Mouse (Mus musculus) forebrain, embryonic 15.5 days (tissue): ENCODE results near the gene F5. TPM values are rescaled to one million over a fixed set of nuclear protein-coding genes. Genes with fewer than 3 reads are reported as not detected.

Experiments used
- ATAC-seq: fragments of 200-750 bp; cut with Nextera tagmentation; replicated peaks from 2 replicates; pipeline ENCODE4 v1.8.0; 2017; ENCODE audit warnings: mild to moderate bottlenecking, moderate TSS enrichment, moderate library complexity
- H3K27ac ChIP-seq: fragments of 300-500 bp; sonication (generic); replicated peaks from 2 replicates; pipeline ENCODE4 v1.5.1; 2015; ENCODE audit warnings: mild to moderate bottlenecking, inconsistent platforms
- H3K27me3 ChIP-seq: fragments of 300-500 bp; sonication (generic); 2 replicates; pipeline ENCODE4 v1.6.1; 2015; ENCODE audit warnings: inconsistent platforms
- H3K36me3 ChIP-seq: fragments of 300-500 bp; sonication (generic); 2 replicates; pipeline ENCODE4 v1.6.1; 2015; ENCODE audit warnings: mild to moderate bottlenecking, inconsistent platforms
- H3K4me1 ChIP-seq: fragments of 300-500 bp; sonication (generic); 2 replicates; pipeline ENCODE4 v1.6.1; 2015; ENCODE audit warnings: inconsistent platforms
- H3K4me2 ChIP-seq: fragments of 300-500 bp; sonication (generic); replicated peaks from 2 replicates; pipeline ENCODE4 v1.6.1; 2015; ENCODE audit warnings: mild to moderate bottlenecking, inconsistent platforms
- H3K4me3 ChIP-seq: fragments of 300-500 bp; sonication (generic); 2 replicates; pipeline ENCODE4 v1.5.1; 2015; ENCODE audit warnings: mild to moderate bottlenecking, inconsistent platforms
- H3K9ac ChIP-seq: fragments of 300-500 bp; sonication (generic); replicated peaks from 2 replicates; pipeline ENCODE4 v1.6.1; 2015; ENCODE audit warnings: mild to moderate bottlenecking, inconsistent platforms
- H3K9me3 ChIP-seq: fragments of 300-500 bp; sonication (generic); 2 replicates; pipeline ENCODE4 v1.6.1; 2016; ENCODE audit warnings: inconsistent platforms
- WGBS: fragments of 180-500 bp; shearing (Covaris S2); methylation state at CpG from one replicate; pipeline ENCODE4 v1.1.7; 2015; ENCODE audit warnings: mixed read lengths; 5-methylcytosine and 5-hydroxymethylcytosine counted together
- polyA plus RNA-seq: library from polyadenylated mRNA; unstranded; fragments of >200 nt; fragmentation: Nextera tagmentation; extraction: Ambion mirVana; gene quantifications from 2 replicates; pipeline ENCODE4 v1.2.1, GENCODE M21; 2015

F5 gene
- polyA plus RNA-seq, 1 experiment from 2014 or later: 0.27 TPM

GRCm38 (mm10) chr1:164247971-164248370 lies 96.3 kb downstream of the F5 start:
- H3K4me3 ChIP-seq: peak overlapping the region; percentile 85
- H3K9me3 ChIP-seq: no peaks in the 10 kb centered on the region
- H3K4me2 ChIP-seq: peak overlapping the region; percentile 80
- no peaks in the 10 kb centered on the region for H3K36me3 ChIP-seq
- peak overlapping the region; percentile 66 for H3K9ac ChIP-seq
- H3K27me3 ChIP-seq: 0 out of 2 replicates have a peak, but pooled peaks cover 2% of the 10 kb centered on the region
- H3K4me1 ChIP-seq: peaks cover 22% of the 10 kb centered on the region
- H3K27ac ChIP-seq: peak overlapping the region; percentile 76; the same call in 1 of the 2 replicates
- no peak for ATAC-seq
- 9% methylated on average over 10 of the region's 10 CpGs for WGBS

- Histone ChIP-seq H3K9me3 (no peaks in the 10 kb centered on the region), H3K4me2 (peak within 1 kb of the TSS; percentile 80), H3K27me3 (0 out of 2 replicates have a peak, but pooled peaks cover 2% of the 10 kb centered on the region), H3K4me1 (peaks cover 22% of the 10 kb centered on the region), H3K27ac (peak within 1 kb of the TSS; percentile 76), H3K9ac (peak within 1 kb of the TSS; percentile 66), H3K36me3 (no peaks in the 10 kb centered on the region), H3K4me3 (peak within 1 kb of the TSS; percentile 85)
- under 1% methylated on average over 53 of the region's 79 CpGs for WGBS
- peak; percentile 97 for ATAC-seq
Measured at GRCm38 (mm10) chr1:164248465-164249331, 97.1 kb downstream of the F5 start, which contains the start of gene Slc19a2. Slc19a2 (plus strand) TSS chr1:164249046.

GRCm38 (mm10) chr1:164249332-164249711 lies 97.7 kb downstream of the F5 start:
- Histone ChIP-seq H3K27ac (peak overlapping the region; percentile 41; the same call in 1 of the 2 replicates), H3K4me3 (peak overlapping the region; percentile 85)

GRCm38 (mm10) chr1:164250391-164251150 lies 98.9 kb downstream of the F5 start:
- WGBS: 67% methylated on average over 8 of the region's 8 CpGs
- no peak overlapping the region for H3K27ac ChIP-seq
- H3K4me1 ChIP-seq: peaks cover 22% of the 10 kb centered on the region
- H3K36me3 ChIP-seq: no peaks in the 10 kb centered on the region
- no peaks in the 10 kb centered on the region for H3K9me3 ChIP-seq
- H3K4me3 ChIP-seq: peak overlapping the region; percentile 85; the same call in 1 of the 2 replicates
- peak overlapping the region; percentile 80 for H3K4me2 ChIP-seq
- no peak for ATAC-seq
- 0 out of 2 replicates have a peak, but pooled peaks cover 2% of the 10 kb centered on the region for H3K27me3 ChIP-seq
- no peak overlapping the region for H3K9ac ChIP-seq

More at GRCm38 (mm10) chr1:164249332-164249711, 97.7 kb downstream of the F5 start:
- Histone ChIP-seq H3K9ac (peak overlapping the region; percentile 66), H3K36me3 (no peaks in the 10 kb centered on the region), H3K27me3 (0 out of 2 replicates have a peak, but pooled peaks cover 2% of the 10 kb centered on the region), H3K4me1 (peaks cover 22% of the 10 kb centered on the region), H3K9me3 (no peaks in the 10 kb centered on the region), H3K4me2 (peak overlapping the region; percentile 80)
- WGBS: 0% methylated on average over 33 of the region's 33 CpGs
- peak; percentile 41 for ATAC-seq

- Histone ChIP-seq H3K27ac (no peak overlapping the region), H3K9ac (no peak overlapping the region), H3K4me2 (no peak overlapping the region), H3K4me3 (no peak overlapping the region), H3K4me1 (peaks cover 22% of the 10 kb centered on the region), H3K27me3 (0 out of 2 replicates have a peak, but pooled peaks cover 2% of the 10 kb centered on the region), H3K36me3 (no peaks in the 10 kb centered on the region), H3K9me3 (no peaks in the 10 kb centered on the region)
- WGBS: 90% methylated on average over 1 of the region's 1 CpGs
- ATAC-seq: no peak
Measured at GRCm38 (mm10) chr1:164251438-164251837, 99.8 kb downstream of the F5 start.

GRCm38 (mm10) chr1:164252551-164252950 lies 100.9 kb downstream of the F5 start:
- 85% methylated on average over 5 of the region's 5 CpGs for WGBS

GRCm38 (mm10) chr1:164254836-164255235 lies 103.2 kb downstream of the F5 start:
- no peak overlapping the region for H3K27ac ChIP-seq
- no peaks in the 10 kb centered on the region for H3K27me3 ChIP-seq
- H3K9ac ChIP-seq: no peak overlapping the region
- no peaks in the 10 kb centered on the region for H3K36me3 ChIP-seq
- 77% methylated on average over 3 of the region's 3 CpGs for WGBS
- H3K9me3 ChIP-seq: no peaks in the 10 kb centered on the region
- no peak overlapping the region for H3K4me3 ChIP-seq
- ATAC-seq: no peak
- peaks cover 11% of the 10 kb centered on the region for H3K4me1 ChIP-seq
- H3K4me2 ChIP-seq: no peak overlapping the region

More at GRCm38 (mm10) chr1:164252551-164252950, 100.9 kb downstream of the F5 start:
- Histone ChIP-seq H3K9me3 (no peaks in the 10 kb centered on the region), H3K27ac (no peak overlapping the region), H3K4me1 (peaks cover 22% of the 10 kb centered on the region), H3K4me2 (no peak overlapping the region), H3K36me3 (no peaks in the 10 kb centered on the region), H3K27me3 (no peaks in the 10 kb centered on the region), H3K9ac (no peak overlapping the region), H3K4me3 (no peak overlapping the region)
- no peak for ATAC-seq

GRCm38 (mm10) chr1:164260171-164261028 lies 108.8 kb downstream of the F5 start:
- ATAC-seq: no peak
- Histone ChIP-seq H3K4me1 (no peaks in the 10 kb centered on the region), H3K27me3 (no peaks in the 10 kb centered on the region), H3K4me3 (no peak overlapping the region), H3K27ac (no peak overlapping the region), H3K9ac (no peak overlapping the region), H3K9me3 (no peaks in the 10 kb centered on the region), H3K4me2 (no peak overlapping the region), H3K36me3 (0 out of 2 replicates have a peak, but pooled peaks cover 8% of the 10 kb centered on the region)
- WGBS: 90% methylated on average over 16 of the region's 16 CpGs

GRCm38 (mm10) chr1:164261553-164261952 lies 109.9 kb downstream of the F5 start:
- Histone ChIP-seq H3K4me1 (no peaks in the 10 kb centered on the region), H3K36me3 (0 out of 2 replicates have a peak, but pooled peaks cover 8% of the 10 kb centered on the region), H3K27me3 (no peaks in the 10 kb centered on the region), H3K27ac (no peak overlapping the region), H3K9me3 (no peaks in the 10 kb centered on the region), H3K4me3 (no peak overlapping the region), H3K4me2 (no peak overlapping the region), H3K9ac (no peak overlapping the region)
- ATAC-seq: peak; percentile 69
- WGBS: 86% methylated on average over 7 of the region's 7 CpGs
